Mouse (Mus musculus) neural tube, embryonic 12.5 days (tissue): Measurements from ENCODE around the gene Kansl3. TPM values are rescaled to one million over a fixed set of nuclear protein-coding genes. Genes with fewer than 3 reads are reported as not detected.

Experiments
- ATAC-seq: fragments of 200-750 bp; cut with Nextera tagmentation; 2 replicates; pipeline ENCODE4 v1.8.0; 2017; ENCODE audit warnings: low read depth, mild to moderate bottlenecking, moderate TSS enrichment, moderate library complexity; ENCODE audit not compliant: low FRiP score
- H3K27ac ChIP-seq: fragments of 300-500 bp; sonication (generic); 2 replicates; pipeline ENCODE4 v1.5.1; 2016
- H3K27me3 ChIP-seq: fragments of 300-500 bp; sonication (generic); replicated peaks from 2 replicates; pipeline ENCODE4 v1.6.1; 2016; ENCODE audit warnings: mild to moderate bottlenecking
- H3K36me3 ChIP-seq: fragments of 300-500 bp; sonication (generic); 2 replicates; pipeline ENCODE4 v1.6.1; 2016; ENCODE audit warnings: mild to moderate bottlenecking
- H3K4me1 ChIP-seq: fragments of 300-500 bp; sonication (generic); 2 replicates; pipeline ENCODE4 v1.6.1; 2016
- H3K4me2 ChIP-seq: fragments of 300-500 bp; sonication (generic); replicated peaks from 2 replicates; pipeline ENCODE4 v1.6.1; 2016; ENCODE audit warnings: mild to moderate bottlenecking
- H3K4me3 ChIP-seq: fragments of 300-500 bp; sonication (generic); 2 replicates; pipeline ENCODE4 v1.5.1; 2016
- H3K9ac ChIP-seq: fragments of 300-500 bp; sonication (generic); 2 replicates; pipeline ENCODE4 v1.6.1; 2016; ENCODE audit warnings: mild to moderate bottlenecking
- H3K9me3 ChIP-seq: fragments of 300-500 bp; sonication (generic); 2 replicates; pipeline ENCODE4 v1.6.1; 2016; ENCODE audit warnings: mild to moderate bottlenecking
- WGBS: fragments of 180-500 bp; shearing (Covaris S2); methylation state at CpG from one replicate; pipeline ENCODE4 v1.1.7; 2016; 5-methylcytosine and 5-hydroxymethylcytosine counted together
- microRNA-seq: library from miRNA; unstranded; fragments of <30 nt; microRNA quantifications from one replicate; pipeline ENCODE4, GENCODE M21; 2017
- polyA plus RNA-seq: library from polyadenylated mRNA; unstranded; fragments of >200 nt; fragmentation: Nextera tagmentation; extraction: Ambion mirVana; gene quantifications from 2 replicates; pipeline ENCODE4 v1.2.1, GENCODE M21; 2016

Kansl3 gene
- polyA plus RNA-seq, 1 experiment from 2014 or later, result 44.0 TPM

- H3K27me3 ChIP-seq, result peaks cover 9% of the 10 kb centered on the region; the same call in 1 of the 2 replicates
- no peak overlapping the region for H3K9ac ChIP-seq
- H3K4me3 ChIP-seq, result no peak overlapping the region
- H3K27ac ChIP-seq, result no peak overlapping the region
- H3K4me1 ChIP-seq, result peaks cover 5% of the 10 kb centered on the region; the same call in 1 of the 2 replicates
- ATAC-seq, result no peak
- no peaks in the 10 kb centered on the region for H3K9me3 ChIP-seq
- H3K4me2 ChIP-seq, result no peak overlapping the region
- WGBS, result 88% methylated on average over 6 of the region's 6 CpGs
- H3K36me3 ChIP-seq, result no peaks in the 10 kb centered on the region
Measured at GRCm38 (mm10) chr1:36300486-36300885, 68.5 kb downstream of the Kansl3 start.

- H3K9me3 ChIP-seq, result no peaks in the 10 kb centered on the region
- 72% methylated on average over 2 of the region's 2 CpGs for WGBS
- peaks cover 6% of the 10 kb centered on the region; the same call in 1 of the 2 replicates for H3K27me3 ChIP-seq
- H3K4me2 ChIP-seq, result no peak overlapping the region
- H3K9ac ChIP-seq, result no peak overlapping the region
- no peak for ATAC-seq
- peaks cover 5% of the 10 kb centered on the region; the same call in 1 of the 2 replicates for H3K4me1 ChIP-seq
- no peaks in the 10 kb centered on the region for H3K36me3 ChIP-seq
- no peak overlapping the region for H3K27ac ChIP-seq
- no peak overlapping the region for H3K4me3 ChIP-seq
Measured at GRCm38 (mm10) chr1:36299676-36300075, 69.3 kb downstream of the Kansl3 start.

DNA sequence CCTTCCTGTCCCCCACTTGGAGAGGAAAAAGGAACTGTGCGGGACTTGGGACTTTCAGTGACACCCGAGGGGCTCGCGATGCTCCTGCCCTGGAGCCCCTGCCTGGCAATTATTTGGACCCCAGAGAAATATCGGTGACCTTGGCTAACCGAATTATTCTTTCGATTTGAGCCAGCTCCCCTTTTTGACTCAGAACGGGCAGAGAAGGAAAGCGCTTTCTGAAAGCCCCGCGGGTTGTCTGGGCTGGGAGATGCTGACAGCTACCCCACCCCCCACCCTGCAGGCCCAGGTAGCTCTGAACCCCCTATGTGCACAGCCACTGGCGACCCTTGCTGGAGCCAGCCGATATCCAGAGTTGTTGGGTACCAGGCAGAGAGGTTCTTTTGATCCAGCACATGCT lies 69.9 kb downstream of the Kansl3 start:
- Histone ChIP-seq H3K27ac (no peak overlapping the region), H3K27me3 (peaks cover 6% of the 10 kb centered on the region; the same call in 1 of the 2 replicates), H3K9me3 (no peaks in the 10 kb centered on the region), H3K36me3 (no peaks in the 10 kb centered on the region), H3K4me2 (no peak overlapping the region), H3K9ac (no peak overlapping the region), H3K4me3 (no peak overlapping the region), H3K4me1 (peaks cover 5% of the 10 kb centered on the region; the same call in 1 of the 2 replicates)
- ATAC-seq, result no peak
- WGBS, result 29% methylated on average over 13 of the region's 13 CpGs

GRCm38 (mm10) chr1:36298107-36298506 lies 70.9 kb downstream of the Kansl3 start:
- Histone ChIP-seq H3K36me3 (no peaks in the 10 kb centered on the region), H3K4me1 (peaks cover 3% of the 10 kb centered on the region; the same call in 1 of the 2 replicates), H3K27me3 (peaks cover 6% of the 10 kb centered on the region; the same call in 1 of the 2 replicates), H3K9me3 (no peaks in the 10 kb centered on the region), H3K9ac (no peak overlapping the region), H3K27ac (no peak overlapping the region), H3K4me2 (no peak overlapping the region), H3K4me3 (no peak overlapping the region)
- no peak for ATAC-seq
- WGBS, result 73% methylated on average over 4 of the region's 4 CpGs

GRCm38 (mm10) chr1:36296466-36297149 lies 72.4 kb downstream of the Kansl3 start:
- Histone ChIP-seq H3K27ac (no peak overlapping the region), H3K4me3 (no peak overlapping the region), H3K4me1 (no peaks in the 10 kb centered on the region), H3K27me3 (peaks cover 6% of the 10 kb centered on the region; the same call in 1 of the 2 replicates), H3K9ac (no peak overlapping the region), H3K9me3 (no peaks in the 10 kb centered on the region), H3K4me2 (no peak overlapping the region), H3K36me3 (no peaks in the 10 kb centered on the region)
- 79% methylated on average over 9 of the region's 9 CpGs for WGBS
- ATAC-seq, result no peak

DNA sequence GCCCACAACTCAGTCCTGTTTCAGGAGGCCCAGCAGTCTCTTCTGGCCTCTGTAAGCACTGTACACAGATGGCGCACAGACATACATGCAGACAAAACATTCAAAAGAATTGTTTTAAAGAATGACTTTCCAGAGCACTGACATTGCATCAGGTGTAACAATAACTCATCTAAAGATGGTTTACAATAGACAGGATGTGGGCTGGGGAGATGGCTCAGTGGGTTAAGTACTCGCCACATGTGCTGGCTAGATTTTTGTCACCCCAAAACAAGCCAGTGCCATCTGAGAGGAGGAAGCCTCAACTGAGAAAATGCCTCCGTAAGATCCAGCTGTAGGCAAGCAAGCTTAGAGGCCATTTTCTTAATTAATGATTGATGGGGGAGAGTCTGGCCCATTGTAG lies 74.6 kb downstream of the Kansl3 start:
- Histone ChIP-seq H3K36me3 (no peaks in the 10 kb centered on the region), H3K9me3 (no peaks in the 10 kb centered on the region), H3K4me1 (no peaks in the 10 kb centered on the region), H3K27me3 (peaks cover 6% of the 10 kb centered on the region; the same call in 1 of the 2 replicates), H3K27ac (no peak overlapping the region), H3K4me2 (no peak overlapping the region), H3K9ac (no peak overlapping the region), H3K4me3 (no peak overlapping the region)
- no peak for ATAC-seq
- WGBS, result 77% methylated on average over 3 of the region's 3 CpGs

DNA sequence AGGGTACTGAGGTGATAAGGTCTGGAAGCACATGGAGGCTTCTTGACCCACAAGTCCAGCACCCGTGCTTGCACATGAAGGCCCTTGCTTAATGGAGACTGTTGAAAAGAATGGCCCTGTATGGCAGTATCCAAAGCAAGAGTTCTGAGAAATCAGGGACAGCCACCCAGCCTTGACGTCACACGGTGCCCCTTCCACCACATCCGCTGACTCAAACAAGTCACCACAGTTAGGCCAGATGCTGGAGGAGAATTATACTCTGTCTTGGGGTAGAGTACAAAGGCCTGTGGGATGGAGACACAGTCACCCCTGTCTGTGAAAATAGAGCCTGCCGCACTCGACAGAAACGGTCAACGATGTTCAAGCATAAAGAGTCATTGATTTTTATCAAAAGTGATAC lies 75.5 kb downstream of the Kansl3 start:
- Histone ChIP-seq H3K4me2 (no peak overlapping the region), H3K4me3 (no peak overlapping the region), H3K9ac (no peak overlapping the region), H3K4me1 (no peaks in the 10 kb centered on the region), H3K36me3 (no peaks in the 10 kb centered on the region), H3K9me3 (no peaks in the 10 kb centered on the region), H3K27ac (no peak overlapping the region), H3K27me3 (peaks cover under 1% of the 10 kb centered on the region; the same call in 1 of the 2 replicates)
- ATAC-seq, result no peak
- WGBS, result 91% methylated on average over 8 of the region's 8 CpGs

Small RNA genes lying within 50 kb of the gene (microRNA-seq; reads per million reads assigned to microRNA genes)
- not detected for gene Mir6898

Other genes with a start within 250 kb of the Kansl3 start
- gene Uggt1, start 124.5 kb downstream of the Kansl3 start, polyA plus RNA-seq, result 53.1 and 54.8 TPM in 2 replicates
- 0.51 and 1.2 TPM in 2 replicates for gene Neurl3, start 94.5 kb downstream of the Kansl3 start, polyA plus RNA-seq
- gene Arid5a, start 61.4 kb downstream of the Kansl3 start, polyA plus RNA-seq, result 4.1 and 5.2 TPM in 2 replicates
- 1.7 and 2.1 TPM in 2 replicates for gene Fer1l5, start 3.1 kb upstream of the Kansl3 start, polyA plus RNA-seq
- gene Lman2l, start 76.1 kb upstream of the Kansl3 start, polyA plus RNA-seq, result 71.2 and 73.2 TPM in 2 replicates
- 10.1 and 10.6 TPM in 2 replicates for gene Cnnm4, start 102.4 kb upstream of the Kansl3 start, polyA plus RNA-seq
- gene Cnnm3, start 142.7 kb upstream of the Kansl3 start, polyA plus RNA-seq, result 3.7 and 5.3 TPM in 2 replicates
- 16.4 and 16.6 TPM in 2 replicates for gene Ankrd23, start 167.7 kb upstream of the Kansl3 start, polyA plus RNA-seq
- gene Gm42417, start 170.2 kb upstream of the Kansl3 start, polyA plus RNA-seq, result 1.0 TPM in 1 of 2 replicates, not detected in the other
- 18.6 and 19.5 TPM in 2 replicates for gene Ankrd39, start 178.3 kb upstream of the Kansl3 start, polyA plus RNA-seq
- gene Sema4c, start 189.2 kb upstream of the Kansl3 start, polyA plus RNA-seq, result 35.4 and 38.2 TPM in 2 replicates